Mouse (Mus musculus): ENCODE results near the gene Ptger3. TPM values are rescaled to one million over a fixed set of nuclear protein-coding genes. Genes with fewer than 3 reads are reported as not detected.

The Ptger3 gene
- polyA plus RNA-seq (2016; fragmentation: Nextera tagmentation; extraction: Ambion mirVana): 0.57 and 1.1 TPM in 2 replicates

DNA sequence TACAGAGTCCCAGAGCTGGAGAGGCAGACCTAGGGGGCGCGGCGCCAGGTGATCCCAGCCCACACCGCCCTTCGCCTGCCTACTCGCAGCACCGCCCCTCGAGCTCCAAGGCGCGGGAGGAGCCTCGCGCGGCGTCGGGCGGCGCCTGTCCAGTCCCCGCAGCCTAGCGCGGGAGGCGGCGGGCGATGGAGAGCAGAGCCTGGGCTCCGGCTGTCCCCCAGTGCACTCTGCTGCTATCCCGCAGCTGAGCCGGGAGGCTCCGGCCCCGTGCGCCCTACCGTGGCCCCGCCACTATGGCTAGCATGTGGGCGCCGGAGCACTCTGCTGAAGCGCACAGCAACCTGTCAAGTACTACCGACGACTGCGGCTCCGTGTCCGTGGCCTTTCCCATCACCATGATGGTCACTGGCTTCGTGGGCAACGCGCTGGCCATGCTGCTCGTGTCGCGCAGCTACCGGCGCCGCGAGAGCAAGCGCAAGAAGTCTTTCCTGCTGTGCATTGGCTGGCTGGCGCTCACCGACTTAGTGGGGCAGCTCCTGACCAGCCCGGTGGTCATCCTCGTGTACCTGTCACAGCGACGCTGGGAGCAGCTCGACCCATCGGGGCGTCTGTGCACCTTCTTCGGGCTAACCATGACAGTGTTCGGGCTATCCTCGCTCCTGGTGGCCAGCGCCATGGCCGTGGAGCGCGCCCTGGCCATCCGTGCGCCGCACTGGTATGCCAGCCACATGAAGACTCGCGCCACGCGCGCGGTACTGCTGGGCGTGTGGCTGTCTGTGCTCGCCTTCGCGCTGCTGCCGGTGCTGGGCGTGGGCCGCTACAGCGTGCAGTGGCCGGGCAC is at the start of gene Ptger3:
Gene Ptger3, plus strand, starts transcription at position 168 of the 841 bp plus-strand sequence.
- Histone ChIP-seq H3K27me3 (ENCODE audit: poor library complexity, severe bottlenecking) (peaks cover 51% of the 10 kb centered on the region), H3K36me3 (replicated peaks) (no peaks in the 10 kb centered on the region), H3K9me3 (no peaks in the 10 kb centered on the region), H3K27ac (no peak within 1 kb of the TSS), H3K4me1 (peaks cover 14% of the 10 kb centered on the region), H3K4me3 (peak within 1 kb of the TSS; percentile 56)
- 2% methylated on average over 84 of the region's 84 CpGs for WGBS
- peak; percentile 41 for DNase-seq (ENCODE audit: extremely low spot score, low spot score)

- 97% methylated on average over 2 of the region's 2 CpGs for WGBS
- Histone ChIP-seq H3K4me3 (no peak overlapping the region), H3K36me3 (replicated peaks) (no peaks in the 10 kb centered on the region), H3K27ac (no peak overlapping the region), H3K9me3 (no peaks in the 10 kb centered on the region), H3K4me1 (no peaks in the 10 kb centered on the region), H3K27me3 (ENCODE audit: poor library complexity, severe bottlenecking) (0 out of 2 replicates have a peak, but pooled peaks cover 6% of the 10 kb centered on the region)
- no peak for DNase-seq (ENCODE audit: extremely low spot score, low spot score)
Observed at GRCm38 (mm10) chr3:157517992-157518391, 48.7 kb upstream of the Ptger3 start.

DNA sequence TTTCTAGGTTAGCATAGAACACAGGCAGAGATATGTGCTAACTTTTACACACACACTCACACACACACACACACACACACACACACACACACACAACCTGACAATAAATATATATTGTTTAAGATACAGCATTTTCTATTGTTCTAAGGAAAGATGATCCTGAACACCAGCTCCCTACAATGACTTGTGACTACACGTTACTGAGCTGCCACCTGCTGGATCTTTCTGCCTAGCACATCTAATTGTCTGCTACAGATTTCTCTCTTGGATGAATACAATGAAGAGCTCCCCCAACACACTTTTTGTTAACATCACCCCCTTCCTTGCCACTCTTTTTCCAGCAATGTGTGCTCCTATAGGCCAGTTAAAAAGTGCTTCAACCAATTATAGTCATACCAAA is 46.3 kb upstream of the Ptger3 start:
- Histone ChIP-seq H3K27ac (no peak overlapping the region), H3K27me3 (ENCODE audit: poor library complexity, severe bottlenecking) (peaks cover 12% of the 10 kb centered on the region; the same call in 1 of the 2 replicates), H3K36me3 (replicated peaks) (no peaks in the 10 kb centered on the region), H3K4me1 (no peaks in the 10 kb centered on the region), H3K4me3 (no peak overlapping the region), H3K9me3 (no peaks in the 10 kb centered on the region)
- 3% methylated on average over 1 of the region's 1 CpGs for WGBS
- no peak for DNase-seq (ENCODE audit: extremely low spot score, low spot score)

GRCm38 (mm10) chr3:157523834-157524233 is 42.9 kb upstream of the Ptger3 start:
- Histone ChIP-seq H3K36me3 (replicated peaks) (no peaks in the 10 kb centered on the region), H3K4me1 (no peaks in the 10 kb centered on the region), H3K27ac (no peak overlapping the region), H3K4me3 (no peak overlapping the region), H3K27me3 (ENCODE audit: poor library complexity, severe bottlenecking) (peaks cover 19% of the 10 kb centered on the region), H3K9me3 (no peaks in the 10 kb centered on the region)
- WGBS: 60% methylated on average over 1 of the region's 1 CpGs
- DNase-seq (ENCODE audit: extremely low spot score, low spot score): no peak

DNA sequence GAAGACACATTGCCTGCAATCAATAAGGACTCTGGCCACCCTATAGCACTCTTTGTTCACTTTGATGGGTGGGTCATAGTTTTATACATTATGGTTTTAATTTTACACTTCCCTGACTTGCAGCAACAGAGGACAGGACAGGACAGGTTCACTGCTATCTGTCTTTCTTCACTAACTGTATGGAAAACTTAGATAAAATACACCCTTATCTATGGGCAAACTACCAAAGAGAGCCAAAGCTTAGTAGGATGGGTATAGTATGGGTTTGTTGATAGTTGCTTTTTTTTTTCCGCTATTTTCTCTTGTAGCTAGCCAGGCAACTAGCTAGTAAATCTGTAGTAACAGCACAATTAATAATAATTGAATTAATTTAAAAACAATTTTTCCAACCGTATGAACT is 35.1 kb upstream of the Ptger3 start:
- WGBS: 77% methylated on average over 2 of the region's 2 CpGs
- H3K27me3 ChIP-seq (ENCODE audit: poor library complexity, severe bottlenecking): peaks cover 51% of the 10 kb centered on the region
- H3K4me1 ChIP-seq: peaks cover 15% of the 10 kb centered on the region
- no peaks in the 10 kb centered on the region for H3K9me3 ChIP-seq
- H3K27ac ChIP-seq: no peak overlapping the region
- peaks cover 7% of the 10 kb centered on the region for H3K36me3 ChIP-seq (replicated peaks)
- no peak for DNase-seq (ENCODE audit: extremely low spot score, low spot score)
- no peak overlapping the region for H3K4me3 ChIP-seq

DNA sequence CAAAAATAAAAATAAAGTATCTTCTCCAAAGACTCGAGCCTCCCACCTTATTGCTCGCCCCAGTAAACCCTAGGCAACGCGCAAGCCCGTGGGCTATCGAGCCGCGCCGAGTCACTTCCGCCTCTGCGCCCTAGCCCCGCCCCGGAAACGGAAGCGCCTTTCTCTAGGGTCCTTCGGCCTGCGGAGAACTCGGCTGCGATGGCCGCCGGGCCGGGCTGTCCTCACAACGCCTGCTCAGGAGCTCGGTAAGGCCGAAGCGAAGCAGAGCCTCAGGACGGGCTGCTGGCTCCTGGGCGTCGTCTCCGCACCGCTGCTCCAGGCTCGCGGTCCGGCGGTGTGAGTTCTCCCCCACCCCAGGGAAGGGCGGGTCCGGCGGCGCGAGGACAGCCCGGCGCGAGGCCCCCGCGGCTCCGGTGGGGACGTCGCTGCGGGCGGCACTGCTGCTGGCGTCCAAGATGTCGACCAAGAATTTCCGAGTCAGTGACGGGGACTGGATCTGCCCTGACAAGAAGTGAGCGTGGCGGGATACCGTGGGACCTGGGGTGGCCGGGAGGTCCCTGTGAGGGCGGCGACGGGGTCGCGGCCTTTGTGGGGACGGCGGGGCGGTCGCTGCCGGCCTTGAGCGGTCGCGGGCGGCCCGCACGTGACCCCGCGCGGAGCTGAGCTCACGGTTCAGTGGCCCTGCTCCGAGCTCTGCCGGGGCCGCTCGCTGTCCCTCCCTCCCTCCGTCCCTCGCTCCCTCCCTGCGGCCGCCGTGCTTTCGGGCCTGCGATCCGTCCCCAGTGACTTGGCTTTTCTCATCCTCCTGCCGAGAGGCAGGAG is 32.5 kb upstream of the Ptger3 start, which contains the start of gene Zranb2:
Gene Zranb2, plus strand, starts transcription at position 197 of the 822 bp plus-strand sequence.
- under 1% methylated on average over 78 of the region's 91 CpGs for WGBS
- Histone ChIP-seq H3K9me3 (no peaks in the 10 kb centered on the region), H3K4me3 (peak within 1 kb of the TSS; percentile 83), H3K27me3 (ENCODE audit: poor library complexity, severe bottlenecking) (peaks cover 42% of the 10 kb centered on the region), H3K36me3 (replicated peaks) (peaks cover 33% of the 10 kb centered on the region), H3K4me1 (peaks cover 15% of the 10 kb centered on the region), H3K27ac (peak within 1 kb of the TSS; percentile 100)
- peak; percentile 94 for DNase-seq (ENCODE audit: extremely low spot score, low spot score)

- WGBS: 5% methylated on average over 15 of the region's 15 CpGs
- H3K9me3 ChIP-seq: no peaks in the 10 kb centered on the region
- peaks cover 40% of the 10 kb centered on the region for H3K36me3 ChIP-seq (replicated peaks)
- peak overlapping the region; percentile 100 for H3K27ac ChIP-seq
- H3K27me3 ChIP-seq (ENCODE audit: poor library complexity, severe bottlenecking): peaks cover 35% of the 10 kb centered on the region
- H3K4me3 ChIP-seq: peak overlapping the region; percentile 83
- H3K4me1 ChIP-seq: peaks cover 15% of the 10 kb centered on the region
- no peak for DNase-seq (ENCODE audit: extremely low spot score, low spot score)
Observed at GRCm38 (mm10) chr3:157534786-157535415, 31.8 kb upstream of the Ptger3 start.

GRCm38 (mm10) chr3:157549323-157549722 is 17.4 kb upstream of the Ptger3 start:
- Histone ChIP-seq H3K4me1 (no peaks in the 10 kb centered on the region), H3K36me3 (replicated peaks) (peaks cover 63% of the 10 kb centered on the region), H3K27ac (no peak overlapping the region), H3K9me3 (no peaks in the 10 kb centered on the region), H3K27me3 (ENCODE audit: poor library complexity, severe bottlenecking) (no peaks in the 10 kb centered on the region), H3K4me3 (no peak overlapping the region)
- no peak for DNase-seq (ENCODE audit: extremely low spot score, low spot score)
- WGBS: 94% methylated on average over 2 of the region's 2 CpGs

DNA sequence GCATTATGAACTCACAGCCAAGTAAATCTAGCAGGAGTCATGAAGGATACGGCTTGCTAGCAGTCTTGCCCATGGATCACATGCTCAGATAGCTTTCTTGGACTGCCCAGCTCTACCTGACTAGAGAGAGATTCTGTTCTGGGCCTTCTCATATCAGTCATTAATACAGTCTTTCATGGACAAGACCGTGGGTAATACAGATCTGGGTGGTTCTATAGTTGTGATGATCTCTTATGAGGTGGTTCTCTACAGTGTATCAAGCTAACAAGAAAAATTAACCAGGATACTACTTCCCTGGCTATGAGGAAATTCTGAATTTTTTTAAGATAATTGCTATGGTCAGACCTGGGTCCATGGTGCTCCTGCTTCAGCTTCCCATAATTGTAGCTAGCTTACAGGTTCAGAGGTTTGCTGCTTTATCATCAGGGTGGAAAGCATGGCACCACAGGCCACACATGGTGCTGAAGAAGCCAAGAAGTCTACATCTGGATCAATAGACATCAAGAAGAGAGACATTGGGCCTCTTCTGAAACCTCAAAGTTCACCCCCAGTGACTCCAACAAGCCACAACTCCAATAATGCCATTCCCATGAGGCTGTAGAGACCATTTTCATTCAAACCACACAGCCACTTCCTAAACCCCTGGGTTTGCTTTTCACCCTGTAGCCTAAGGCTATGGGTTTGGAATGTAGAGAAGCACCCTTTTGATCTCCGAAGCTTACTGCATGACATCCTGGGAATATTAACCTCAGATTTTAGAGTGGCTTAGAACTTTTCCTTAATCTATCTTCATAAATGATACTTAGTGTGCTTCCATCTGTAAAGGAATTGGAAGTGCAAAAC is 16.7 kb upstream of the Ptger3 start:
- Histone ChIP-seq H3K9me3 (no peaks in the 10 kb centered on the region), H3K36me3 (replicated peaks) (peaks cover 57% of the 10 kb centered on the region), H3K27me3 (ENCODE audit: poor library complexity, severe bottlenecking) (no peaks in the 10 kb centered on the region), H3K27ac (no peak overlapping the region), H3K4me3 (no peak overlapping the region), H3K4me1 (no peaks in the 10 kb centered on the region)
- 92% methylated on average over 3 of the region's 3 CpGs for WGBS
- DNase-seq (ENCODE audit: extremely low spot score, low spot score): no peak

DNA sequence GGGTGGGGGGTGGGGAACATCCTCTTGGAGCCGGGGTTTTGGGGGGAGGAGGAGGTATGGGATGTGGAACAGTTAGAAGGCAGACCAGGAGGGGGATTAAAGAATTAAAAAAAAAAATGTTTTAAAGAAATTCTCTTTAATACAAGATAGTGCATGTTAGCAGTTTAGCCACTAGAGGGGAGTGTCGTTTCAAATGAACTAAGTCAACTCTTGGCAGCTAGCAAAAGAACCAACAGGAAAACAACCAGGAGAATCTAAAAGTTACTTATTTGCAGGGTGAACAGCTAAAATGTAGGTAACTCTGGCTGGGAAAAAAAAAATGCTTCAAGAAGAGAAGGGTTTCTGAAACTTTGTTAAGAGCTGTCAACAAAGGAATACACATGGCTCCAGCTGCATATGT is 1.5 kb upstream of the Ptger3 start:
- Histone ChIP-seq H3K4me3 (no peak overlapping the region), H3K9me3 (no peaks in the 10 kb centered on the region), H3K27me3 (ENCODE audit: poor library complexity, severe bottlenecking) (peaks cover 51% of the 10 kb centered on the region), H3K36me3 (replicated peaks) (no peaks in the 10 kb centered on the region), H3K4me1 (peaks cover 14% of the 10 kb centered on the region), H3K27ac (no peak overlapping the region)
- WGBS: 12% methylated on average over 2 of the region's 2 CpGs
- no peak for DNase-seq (ENCODE audit: extremely low spot score, low spot score)

- no peaks in the 10 kb centered on the region for H3K9me3 ChIP-seq
- WGBS: 4% methylated on average over 34 of the region's 34 CpGs
- H3K27me3 ChIP-seq (ENCODE audit: poor library complexity, severe bottlenecking): peaks cover 51% of the 10 kb centered on the region
- DNase-seq (ENCODE audit: extremely low spot score, low spot score): peak; percentile 21
- peak overlapping the region; percentile 56 for H3K4me3 ChIP-seq
- H3K4me1 ChIP-seq: peaks cover 14% of the 10 kb centered on the region
- no peaks in the 10 kb centered on the region for H3K36me3 ChIP-seq (replicated peaks)
- H3K27ac ChIP-seq: no peak overlapping the region
Observed at GRCm38 (mm10) chr3:157567566-157568132, 957 bp downstream of the Ptger3 start.

Measured in forebrain, embryonic 10.5 days (tissue).